Mouse (Mus musculus) erythroid progenitor cell, adult 5-6 weeks (primary cell): ENCODE measurements at regions not wholly inside any gene's neighbourhood (a gene's known extent, or its start where the extent isn't known, plus 50 kb on each side); places are given as distances from the start of the nearest gene placed in this dataset.

Source experiments
- ATAC-seq: replicated peaks from 2 replicates; pipeline ENCODE4 v1.8.0; 2016; ENCODE audit warnings: moderate number of reproducible peaks, mild to moderate bottlenecking, moderate TSS enrichment, inconsistent platforms; ENCODE audit not compliant: poor library complexity, low FRiP score, severe bottlenecking

DNA sequence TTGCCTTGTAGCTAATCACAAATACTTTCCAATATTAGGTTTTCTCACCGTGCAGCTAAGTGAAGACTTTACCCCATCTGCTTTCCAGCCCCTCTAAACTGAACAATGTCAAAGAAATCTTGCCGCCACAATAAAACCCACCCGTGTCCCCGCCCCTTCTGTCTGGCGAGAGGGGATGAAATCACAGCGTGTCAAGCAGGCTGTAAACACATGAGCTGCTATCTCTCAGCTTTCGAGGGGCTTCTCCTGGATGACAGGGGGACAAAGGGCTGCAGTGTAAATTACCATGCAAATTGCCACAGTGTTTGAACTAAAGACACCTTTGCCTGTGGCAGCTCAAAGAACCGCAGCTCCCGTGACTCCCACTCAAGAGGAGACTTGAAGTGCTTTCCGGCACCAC lies 134.3 kb downstream of the Slc4a3 start:
- ATAC-seq = no peak

DNA sequence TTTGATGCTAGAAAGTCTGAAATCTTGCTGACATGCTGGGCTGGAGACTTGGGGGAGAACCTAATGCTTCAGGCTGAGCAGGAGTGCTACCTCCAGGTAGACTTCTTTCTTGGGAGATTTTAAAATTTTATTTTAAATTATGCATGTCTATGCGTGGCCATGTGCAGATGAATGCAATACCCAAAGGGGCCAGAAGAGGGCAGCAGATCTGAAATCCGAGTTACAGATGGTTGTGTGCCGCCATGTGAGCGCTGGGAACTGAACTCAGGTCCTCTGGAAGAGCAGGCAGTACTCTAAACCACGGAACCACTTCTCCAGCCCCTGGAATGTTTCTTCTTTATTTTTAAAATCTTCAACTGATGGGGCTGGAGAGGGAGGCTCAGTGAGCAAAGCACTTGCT lies 135.8 kb downstream of the Slc4a3 start:
- ATAC-seq = no peak

- ATAC-seq = no peak
Observed at GRCm38 (mm10) chr1:75692781-75693180, 146.7 kb downstream of the Slc4a3 start.

- ATAC-seq = no peak
Observed at GRCm38 (mm10) chr1:75693231-75693914, 147.3 kb downstream of the Slc4a3 start.

DNA sequence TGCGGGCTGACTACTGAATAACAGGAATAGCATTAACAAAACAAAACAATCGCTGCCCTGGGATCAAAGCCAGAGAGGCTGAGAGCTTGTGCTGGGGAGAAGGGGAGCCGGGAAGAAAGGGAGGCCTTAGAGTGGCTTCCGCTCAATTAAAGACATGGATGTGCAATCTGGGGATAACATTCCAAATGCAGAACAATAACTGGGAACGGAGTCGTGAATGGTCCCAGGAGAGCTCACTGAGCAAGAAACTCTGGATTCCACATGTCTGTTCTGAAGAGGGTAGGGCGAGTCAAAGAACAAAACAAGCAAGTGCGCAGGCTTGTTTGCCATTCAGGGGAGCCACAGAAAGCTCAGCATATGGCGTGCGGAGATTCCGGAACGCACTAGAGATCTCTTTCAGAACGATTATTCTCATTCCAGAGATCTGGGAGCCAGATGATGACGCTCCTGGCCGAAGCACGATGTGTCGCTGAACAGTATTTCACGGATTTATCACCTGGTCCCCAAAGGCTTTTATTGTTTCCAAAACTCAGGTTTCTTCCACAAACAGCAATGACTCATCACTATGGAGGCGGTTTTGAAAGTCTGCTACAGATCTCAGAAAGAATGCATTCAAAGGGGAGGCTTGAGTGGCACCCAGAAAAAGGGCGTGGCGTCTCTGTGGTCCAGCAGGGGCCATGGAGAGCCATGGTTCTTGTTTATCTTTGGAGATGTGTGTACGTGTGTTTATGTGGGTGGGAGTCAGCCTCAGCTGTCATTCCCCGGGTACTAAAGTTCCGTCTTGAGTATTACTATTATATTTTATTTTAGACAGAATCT lies 159.0 kb downstream of the Slc4a3 start:
- no peak for ATAC-seq

DNA sequence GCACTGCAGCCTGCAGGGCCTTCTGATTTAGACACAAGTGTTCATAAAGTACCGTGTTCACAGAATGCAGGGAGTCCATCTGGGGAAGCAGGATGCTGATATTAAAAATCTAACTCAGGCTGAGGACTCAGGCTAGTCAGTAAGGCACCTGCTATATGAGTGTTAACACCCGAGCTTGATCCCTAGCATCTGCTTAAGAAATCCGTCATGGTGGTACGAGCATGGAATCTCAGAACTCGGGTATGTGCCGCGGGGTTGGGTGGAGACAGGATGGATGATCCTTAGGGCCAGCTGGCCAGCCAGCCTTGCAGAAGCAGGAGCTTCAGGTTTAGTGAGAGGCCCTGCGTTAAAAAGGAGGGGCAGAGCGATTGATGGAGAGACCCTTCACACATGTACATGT lies 160.1 kb downstream of the Slc4a3 start:
- ATAC-seq = no peak

DNA sequence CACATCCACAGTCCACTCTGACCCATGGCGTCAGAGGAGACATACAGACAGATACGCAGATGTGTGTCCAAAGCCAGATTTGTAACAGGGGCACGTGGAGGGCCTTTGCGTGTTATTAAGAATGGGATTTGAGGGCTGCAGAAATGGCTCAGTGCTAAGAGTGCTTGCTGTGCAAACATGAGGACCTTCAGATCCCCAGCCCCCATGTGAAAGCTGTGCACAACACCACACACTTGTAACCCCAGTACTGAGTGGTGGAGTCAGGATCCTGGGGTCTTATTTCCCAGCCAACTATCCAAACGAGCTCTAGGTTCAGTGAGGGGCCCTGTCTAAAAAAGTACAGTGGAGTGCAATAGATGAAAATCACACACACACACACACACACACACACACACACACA lies 177.4 kb downstream of the Slc4a3 start:
- no peak for ATAC-seq

DNA sequence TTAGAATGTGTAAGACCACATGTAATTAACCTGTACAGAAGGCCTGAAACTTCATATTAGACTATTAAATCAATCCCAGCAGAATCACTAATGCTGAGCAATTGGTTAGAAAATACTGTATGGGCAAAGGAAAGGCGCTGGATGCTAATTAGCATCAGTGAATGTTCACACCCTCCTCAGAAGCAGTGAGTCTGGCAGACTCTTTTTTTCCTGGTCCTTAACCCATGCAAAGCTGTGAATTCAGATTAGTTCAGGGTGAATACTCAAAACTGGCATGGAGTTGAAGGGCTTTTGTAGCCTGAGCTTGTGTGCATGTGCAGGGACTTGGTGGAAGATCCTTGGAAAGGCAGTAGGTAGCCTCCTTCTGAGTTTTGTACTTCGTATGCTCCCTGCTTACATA lies 179.3 kb downstream of the Slc4a3 start:
- ATAC-seq = no peak

- ATAC-seq = no peak
Observed at GRCm38 (mm10) chr1:75728859-75729258, 182.8 kb downstream of the Slc4a3 start.

DNA sequence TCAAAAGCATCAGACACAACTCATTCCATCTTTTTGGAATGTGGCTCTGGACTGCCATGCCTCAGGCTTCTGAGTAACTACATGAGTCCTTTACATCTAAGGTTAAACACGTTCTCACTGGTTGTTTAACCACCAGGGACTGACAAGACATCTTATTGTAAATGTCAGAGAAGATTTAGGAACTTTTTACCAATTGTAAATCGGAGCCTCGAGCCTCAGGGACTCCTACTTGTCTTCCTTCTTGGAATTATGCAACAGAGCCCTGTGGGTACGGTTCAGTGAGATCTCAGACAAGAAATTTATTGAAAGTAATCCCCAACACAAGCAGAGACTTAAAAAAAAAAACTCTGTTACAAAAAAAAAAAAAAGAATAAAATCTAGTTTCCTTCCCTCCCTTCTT lies 187.7 kb downstream of the Slc4a3 start:
- ATAC-seq = no peak

GRCm38 (mm10) chr1:75738651-75739050 lies 192.6 kb downstream of the Slc4a3 start:
- no peak for ATAC-seq

DNA sequence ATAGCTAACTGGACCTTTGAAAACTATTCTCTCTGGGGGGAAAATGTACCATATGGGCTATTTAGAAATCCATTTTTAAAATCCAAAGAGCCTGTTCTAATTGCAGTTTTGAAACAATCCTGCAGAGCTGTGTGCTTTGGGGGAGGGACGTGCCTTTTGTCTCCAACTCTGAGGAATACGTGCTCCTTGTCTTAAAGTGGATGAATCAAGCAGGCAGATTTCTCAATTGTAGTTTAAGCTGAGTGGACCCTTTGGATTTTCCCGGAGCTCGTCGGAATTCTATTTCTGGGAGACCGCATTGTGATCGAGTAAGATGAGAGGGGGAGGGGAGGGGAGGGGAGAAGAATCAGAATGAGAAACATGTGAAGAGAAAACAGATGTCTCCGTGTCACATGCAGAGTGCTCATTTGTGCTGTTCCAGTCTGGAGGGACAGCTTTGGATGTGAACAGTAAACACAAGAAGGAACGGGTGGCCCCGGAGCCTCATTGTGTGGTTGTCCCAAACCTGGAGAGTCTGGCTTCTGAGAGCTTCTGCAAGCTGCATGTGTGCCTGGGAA lies 203.7 kb downstream of the Slc4a3 start:
- ATAC-seq = no peak

- no peak for ATAC-seq
Observed at GRCm38 (mm10) chr1:75772131-75772530, 226.1 kb downstream of the Slc4a3 start.

- ATAC-seq = no peak
Observed at GRCm38 (mm10) chr1:75773014-75773413, 226.9 kb downstream of the Slc4a3 start.

DNA sequence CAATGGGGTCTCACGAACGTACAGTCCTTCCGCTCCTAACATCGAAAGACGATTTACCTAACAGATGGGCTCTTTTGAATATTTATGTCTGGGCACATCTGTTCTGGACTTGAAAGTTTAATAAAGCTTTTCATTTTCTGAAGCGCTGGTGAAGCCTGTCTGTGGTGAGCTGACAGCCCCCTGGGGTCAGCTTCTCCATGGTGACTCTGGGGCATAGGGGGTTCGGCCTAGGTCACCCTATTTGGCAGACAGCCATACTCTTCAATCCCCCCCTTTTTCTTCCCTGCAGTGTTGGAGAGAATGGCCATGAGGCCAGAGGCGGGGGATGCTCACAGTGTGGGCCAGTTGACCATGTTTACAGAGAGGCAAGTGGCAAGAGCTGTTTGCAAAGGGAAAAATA lies 232.8 kb downstream of the Slc4a3 start:
- no peak for ATAC-seq

- no peak for ATAC-seq
Observed at GRCm38 (mm10) chr1:75783206-75783605, 237.1 kb downstream of the Slc4a3 start.

- no peak for ATAC-seq
Observed at GRCm38 (mm10) chr1:75786173-75786820, 240.2 kb downstream of the Slc4a3 start.

GRCm38 (mm10) chr1:75791509-75791908 lies 245.4 kb downstream of the Slc4a3 start:
- no peak for ATAC-seq

DNA sequence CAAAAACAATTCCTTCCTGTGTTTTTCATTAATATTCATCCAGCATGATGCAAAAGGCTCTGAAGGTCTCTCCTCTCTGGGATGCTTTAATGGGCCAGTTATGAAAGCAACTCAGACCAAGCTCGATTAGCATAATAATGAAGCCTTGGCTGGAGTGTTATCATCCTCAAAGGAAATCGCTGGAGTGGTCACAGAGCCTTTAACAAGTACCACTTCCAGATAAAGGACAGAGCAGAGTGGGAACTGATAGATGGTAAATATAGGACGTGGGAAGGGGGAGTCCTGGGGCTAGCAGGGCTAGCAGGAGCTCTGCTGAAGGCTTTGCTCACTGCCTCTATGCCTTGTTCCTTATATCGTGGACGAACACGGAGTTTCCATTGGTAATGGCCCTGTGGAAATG lies 251.7 kb downstream of the Slc4a3 start:
- no peak for ATAC-seq

- no peak for ATAC-seq
Observed at GRCm38 (mm10) chr1:75798375-75799099, 252.5 kb downstream of the Slc4a3 start.
